Mouse (Mus musculus): ENCODE results near the gene S1pr4. TPM values are rescaled to one million over a fixed set of nuclear protein-coding genes. Genes with fewer than 3 reads are reported as not detected.

Gene S1pr4
- total RNA-seq, 2 experiments from 2014 or later = 0.37 to 0.54 TPM

Small RNA genes lying within 50 kb of the gene (microRNA-seq; reads per million reads assigned to microRNA genes)
- gene Gm25595 = not detected

Other genes starting within 250 kb of the S1pr4 start
- gene Matk, start 247.2 kb downstream of the S1pr4 start, total RNA-seq (2021) = under 1 TPM; 0.34 to 0.78 TPM
- 10 to 100 TPM; 90.0 to 97.6 TPM for gene Mrpl54, start 233.2 kb downstream of the S1pr4 start, total RNA-seq (2021)
- 10 to 100 TPM; 49.2 to 50.2 TPM for gene Apba3, start 233.2 kb downstream of the S1pr4 start, total RNA-seq (2021)
- gene Tjp3, start 208.6 kb downstream of the S1pr4 start, total RNA-seq (2021) = under 1 TPM; 0.25 to 0.44 TPM
- 10 to 100 TPM; 35.8 TPM for gene Pip5k1c, start 207.2 kb downstream of the S1pr4 start, total RNA-seq (2021)
- 10 to 100 TPM; 17.8 to 18.3 TPM for gene Cactin, start 179.0 kb downstream of the S1pr4 start, total RNA-seq (2021)
- 1 to 10 TPM; 4.8 to 5.8 TPM for gene Tbxa2r, start 171.4 kb downstream of the S1pr4 start, total RNA-seq (2021)
- under 1 TPM; 0.66 to 0.86 TPM for gene Gipc3, start 156.9 kb downstream of the S1pr4 start, total RNA-seq (2021)
- gene Hmg20b, start 149.7 kb downstream of the S1pr4 start, total RNA-seq (2021) = 10 to 100 TPM; 46.2 to 58.6 TPM
- gene Mfsd12, start 142.6 kb downstream of the S1pr4 start, total RNA-seq (2021) = 1 to 10 TPM; 8.6 to 9.9 TPM
- 1 to 10 TPM; 1.7 to 1.8 TPM for gene 4930404N11Rik, start 134.3 kb downstream of the S1pr4 start, total RNA-seq (2021)
- gene Fzr1, start 121.6 kb downstream of the S1pr4 start, total RNA-seq (2021) = 10 to 100 TPM; 32.2 to 33.5 TPM
- 10 to 100 TPM; 48.1 to 48.5 TPM for gene Dohh, start 115.7 kb downstream of the S1pr4 start, total RNA-seq (2021)
- gene Gm48551, start 115.7 kb downstream of the S1pr4 start, total RNA-seq (2021) = 1 to 10 TPM in 1 of 2 experiments, under 1 TPM in 1; 0.70 to 1.5 TPM
- 1 to 10 TPM; 1.3 to 2.0 TPM for gene Gm48552, start 111.1 kb downstream of the S1pr4 start, total RNA-seq (2021)
- under 1 TPM; 0.91 to 0.98 TPM for gene Smim24, start 107.1 kb downstream of the S1pr4 start, total RNA-seq (2021)
- 100 to 1,000 TPM; 274 to 335 TPM for gene Nfic, start 44.5 kb downstream of the S1pr4 start, total RNA-seq (2021)
- under 1 TPM; 0.47 to 0.52 TPM for gene Celf5, start 17.4 kb downstream of the S1pr4 start, total RNA-seq (2021)
- gene Ncln, start 3.7 kb downstream of the S1pr4 start, total RNA-seq (2021) = 10 to 100 TPM; 59.3 to 61.3 TPM
- 1 to 10 TPM; 1.1 to 1.8 TPM for gene Gna15, start 24.1 kb upstream of the S1pr4 start, total RNA-seq (2021)
- gene Gna11, start 45.1 kb upstream of the S1pr4 start, total RNA-seq (2021) = 10 to 100 TPM; 56.8 to 59.5 TPM
- 100 to 1,000 TPM; 537 to 620 TPM for gene Aes, start 59.4 kb upstream of the S1pr4 start, total RNA-seq (2021)
- 10 to 100 TPM in 1 of 2 experiments, 1 to 10 TPM in 1; 7.8 to 10.5 TPM for gene Tle2, start 74.4 kb upstream of the S1pr4 start, total RNA-seq (2021)
- 1 to 10 TPM; 5.2 to 6.6 TPM for gene Tle6, start 100.9 kb upstream of the S1pr4 start, total RNA-seq (2021)
- 1 to 10 TPM; 1.2 to 1.7 TPM for gene BC025920, start 106.1 kb upstream of the S1pr4 start, total RNA-seq (2021)
- 10 to 100 TPM; 13.6 to 18.2 TPM for gene Sirt6, start 127.7 kb upstream of the S1pr4 start, total RNA-seq (2021)
- 10 to 100 TPM; 16.0 to 17.7 TPM for gene Ankrd24, start 128.4 kb upstream of the S1pr4 start, total RNA-seq (2021)
- gene Gm10778, start 148.9 kb upstream of the S1pr4 start, total RNA-seq (2021) = 1 to 10 TPM; 2.6 to 3.1 TPM
- 1 to 10 TPM; 4.7 to 4.9 TPM for gene Zfp433, start 204.7 kb upstream of the S1pr4 start, total RNA-seq (2021)

Data from gastrocnemius, postnatal 4 days (tissue).